Comparison of ENCODE assay signal across 22 mouse cellular contexts in genomic region chr9:68972277-68972676, GRCm38 (mm10).
A peak's percentile ranks its signal among the peaks of the same experiment; 100 is the strongest.
DNase-seq lines count a peak whose midpoint lies in the region; ATAC-seq lines count a peak whose summit lies in the region.
"Had no signal": no experiment of that assay in that cellular context is flagged by ENCODE, and none has a peak within 500 bp of the region (broad histone marks: within the 10 kb centered on the region; RNA-seq: fewer than 3 reads in every experiment).

No protein-coding gene starts in this region.

- no peaks in the 10 kb centered on the region for H3K27me3 ChIP-seq in liver, embryonic 12.5 days (replicated peaks)
- H3K27me3 ChIP-seq: embryonic facial prominence, embryonic 13.5 days; embryonic facial prominence, embryonic 15.5 days had no signal

- no peak overlapping the region for H3K4me2 ChIP-seq in liver, embryonic 12.5 days
- H3K4me2 ChIP-seq: embryonic facial prominence, embryonic 13.5 days; embryonic facial prominence, embryonic 15.5 days; forebrain, embryonic 12.5 days had no signal

- no peak overlapping the region for H3K4me3 ChIP-seq in liver, embryonic 12.5 days
- H3K4me3 ChIP-seq: embryonic facial prominence, embryonic 13.5 days; embryonic facial prominence, embryonic 15.5 days; erythroblast, embryonic 14.5 days; forebrain, embryonic 10.5 days; forebrain, embryonic 12.5 days had no signal

- no peaks in the 10 kb centered on the region for H3K36me3 ChIP-seq in liver, embryonic 12.5 days
- H3K36me3 ChIP-seq: embryonic facial prominence, embryonic 13.5 days; embryonic facial prominence, embryonic 15.5 days; forebrain, embryonic 10.5 days; forebrain, embryonic 12.5 days had no signal

- WGBS in liver, embryonic 12.5 days (ENCODE audit: insufficient replicate concordance) = 60% methylated on average over 7 of the region's 7 CpGs

- H3K9ac ChIP-seq in liver, embryonic 12.5 days = no peak overlapping the region
- H3K9ac ChIP-seq: embryonic facial prominence, embryonic 13.5 days; embryonic facial prominence, embryonic 15.5 days; forebrain, embryonic 12.5 days had no signal

- peak; percentile 13 for DNase-seq in CD4-positive helper T cell, adult 2 months (ENCODE audit: low read depth, low spot score)
- peak; percentile 46 for DNase-seq in induced T-regulatory cell, adult 2 months (ENCODE audit: low read depth)
- DNase-seq in cerebellum, postnatal 10 days = no peak
- no peak for DNase-seq in cerebellum, adult 11 months
- DNase-seq: adrenal gland, adult 8-10 months; adrenal gland, postnatal 14 days; adrenal gland, postnatal 36 days; B cell, adult 2 months; cerebellum, adult 18-20 months; cerebellum, adult 8-10 months; cerebellum, adult 9-11 months; cerebellum, postnatal 25 days; embryo, embryonic 11 days had no signal

- H3K27ac ChIP-seq in liver, embryonic 12.5 days = no peak overlapping the region
- H3K27ac ChIP-seq: embryonic facial prominence, embryonic 13.5 days; embryonic facial prominence, embryonic 15.5 days; forebrain, embryonic 10.5 days; forebrain, embryonic 12.5 days had no signal

- no peaks in the 10 kb centered on the region for H3K9me3 ChIP-seq in liver, embryonic 12.5 days (replicated peaks)
- H3K9me3 ChIP-seq: embryonic facial prominence, embryonic 13.5 days; embryonic facial prominence, embryonic 15.5 days; forebrain, embryonic 10.5 days; forebrain, embryonic 12.5 days had no signal

- peak; percentile 72 for ATAC-seq in CD4-positive, CD25-positive, alpha-beta regulatory T cell, adult 4 months
- no peak for ATAC-seq in liver, embryonic 12.5 days
- ATAC-seq: forebrain, embryonic 14.5 days; forebrain, embryonic 16.5 days had no signal

- 0 out of 2 replicates have a peak, but pooled peaks cover 4% of the 10 kb centered on the region for H3K4me1 ChIP-seq in liver, embryonic 12.5 days

Comparison
In these comparisons a context has a peak if more than half of its experiments do, and no peak if none do; other contexts are left out.
1. DNase-seq: peak in CD4-positive helper T cell, adult 2 months (single experiment) and induced T-regulatory cell, adult 2 months (single experiment); none in cerebellum, postnatal 10 days (0 of 2) and cerebellum, adult 11 months (single experiment).